Mouse (Mus musculus) olfactory bulb, adult 2 months (tissue): ENCODE results near the gene Ctsh.
"Not testable (repeated sequence)": the region's sequence is repeated elsewhere in the genome, so short reads cannot be mapped to it uniquely, and the experiment has no call there.

Experiments used
- CTCF ChIP-seq: fragments of 200-500 bp; IDR thresholded peaks from 2 replicates; pipeline ENCODE4 v1.5.1; 2012; ENCODE audit warnings: low read depth, mild to moderate bottlenecking, low read length, moderate library complexity; ENCODE audit not compliant: insufficient read depth
- POLR2A ChIP-seq: fragments of 200-500 bp; IDR thresholded peaks from 2 replicates; pipeline ENCODE4 v1.6.1; 2012; ENCODE audit warnings: mild to moderate bottlenecking, low read depth, low read length, moderate library complexity; ENCODE audit not compliant: insufficient read depth

DNA sequence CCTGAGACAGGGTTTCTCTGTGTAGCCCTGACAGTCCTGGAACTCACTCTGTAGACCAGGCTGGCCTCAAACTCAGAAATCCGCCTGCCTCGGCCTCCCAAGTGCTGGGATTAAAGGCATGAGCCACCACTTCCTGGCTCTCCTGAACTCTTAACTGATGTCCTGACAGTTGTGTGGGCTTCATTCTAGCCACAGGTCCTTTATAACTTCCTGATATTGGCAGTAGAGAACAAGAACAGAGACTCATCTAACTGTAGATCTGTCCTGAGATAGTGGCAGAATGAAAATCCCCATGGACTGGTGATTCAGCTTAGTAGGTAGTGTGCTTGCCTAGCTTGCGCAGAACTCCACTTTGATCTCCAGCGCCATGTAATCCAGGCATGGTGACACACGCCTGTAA, 7.0 kb downstream of the Ctsh start:
- not testable (repeated sequence) for TF ChIP-seq CTCF, POLR2A
